Mouse (Mus musculus) central nervous system, embryonic 18 days (tissue): ENCODE data around the gene Elavl2. TPM values are rescaled to one million over a fixed set of nuclear protein-coding genes. Genes with fewer than 3 reads are reported as not detected.

ENCODE experiments used
- polyA plus RNA-seq: library from polyadenylated mRNA; depleted of rRNA; stranded (reverse); fragments of >200 nt; gene quantifications from 2 replicates; pipeline ENCODE4 v1.2.3, GENCODE M21; 2012; rRNA removed

The Elavl2 gene
- 77.8 and 85.4 TPM in 2 replicates for polyA plus RNA-seq

GRCm38 (mm10) chr4:91400423-91400822 is at the start of gene Elavl2:
Gene Elavl2 (minus strand): TSS chr4:91400785.

